8 mouse cellular contexts compared by ENCODE assay signal in genomic region chr9:15305503-15306397, GRCm38 (mm10). TPM values are rescaled to one million over a fixed set of nuclear protein-coding genes. Genes with fewer than 3 reads are reported as not detected.
A peak's percentile ranks its signal among the peaks of the same experiment; 100 is the strongest.
DNase-seq lines count a peak whose midpoint lies in the region; ATAC-seq lines count a peak whose summit lies in the region.

Gene Taf1d (plus strand): TSS chr9:15306214.

- WGBS in heart, embryonic 13.5 days = 11% methylated on average over 45 of the region's 45 CpGs
- WGBS in liver, embryonic 12.5 days (ENCODE audit: insufficient replicate concordance) = 10% methylated on average over 45 of the region's 45 CpGs
- 11% methylated on average over 45 of the region's 45 CpGs for WGBS in stomach, embryonic 15.5 days

- no peaks in the 10 kb centered on the region for H3K9me3 ChIP-seq in heart, embryonic 13.5 days
- H3K9me3 ChIP-seq in liver, embryonic 12.5 days (replicated peaks) = no peaks in the 10 kb centered on the region
- no peaks in the 10 kb centered on the region for H3K9me3 ChIP-seq in stomach, embryonic 15.5 days

- peak within 1 kb of the TSS; percentile 82 for H3K4me2 ChIP-seq in heart, embryonic 13.5 days
- H3K4me2 ChIP-seq in liver, embryonic 12.5 days = peak within 1 kb of the TSS; percentile 88
- peak within 1 kb of the TSS; percentile 54 for H3K4me2 ChIP-seq in stomach, embryonic 15.5 days

- peaks cover 36% of the 10 kb centered on the region for H3K36me3 ChIP-seq in heart, embryonic 13.5 days
- peaks cover 39% of the 10 kb centered on the region for H3K36me3 ChIP-seq in liver, embryonic 12.5 days
- H3K36me3 ChIP-seq in stomach, embryonic 15.5 days = peaks cover 12% of the 10 kb centered on the region

- no peaks in the 10 kb centered on the region for H3K27me3 ChIP-seq in heart, embryonic 13.5 days (replicated peaks)
- H3K27me3 ChIP-seq in liver, embryonic 12.5 days (replicated peaks) = no peaks in the 10 kb centered on the region
- no peaks in the 10 kb centered on the region for H3K27me3 ChIP-seq in stomach, embryonic 15.5 days (replicated peaks)

- H3K9ac ChIP-seq in heart, embryonic 13.5 days = peak within 1 kb of the TSS; percentile 90
- peak within 1 kb of the TSS; percentile 95 for H3K9ac ChIP-seq in liver, embryonic 12.5 days
- peak within 1 kb of the TSS; percentile 90 for H3K9ac ChIP-seq in stomach, embryonic 15.5 days

- DNase-seq in CD4-positive, CD25-positive, alpha-beta regulatory T cell, adult 2 months (ENCODE audit: low read depth, low spot score) = peak; percentile 97
- DNase-seq in fat pad, adult 2 months (ENCODE audit: extremely low read depth, low read depth, low spot score) = peak; percentile 43
- peak; percentile 98 for DNase-seq in kidney, postnatal 10 days
- DNase-seq in natural killer cell, adult 2 months (ENCODE audit: low spot score in 2 of 2) = peak; percentile 98

- peak within 1 kb of the TSS; percentile 94 for H3K27ac ChIP-seq in brown adipose tissue, adult 24 weeks (replicated peaks; ENCODE audit: low read depth, low read length)
- peak within 1 kb of the TSS; percentile 89 for H3K27ac ChIP-seq in heart, embryonic 13.5 days (replicated peaks)
- H3K27ac ChIP-seq in liver, embryonic 12.5 days = peak within 1 kb of the TSS; percentile 93
- peak within 1 kb of the TSS; percentile 91 for H3K27ac ChIP-seq in stomach, embryonic 15.5 days

- ATAC-seq in heart, embryonic 13.5 days (ENCODE audit: extremely low read depth, insufficient number of reproducible peaks, low FRiP score, low TSS enrichment) = peak; percentile 91
- peak; percentile 95 for ATAC-seq in liver, embryonic 12.5 days
- peak; percentile 96 for ATAC-seq in stomach, embryonic 15.5 days (ENCODE audit: insufficient read depth, low FRiP score, low read depth)

- no peaks in the 10 kb centered on the region for H3K4me1 ChIP-seq in brown adipose tissue, adult 24 weeks (ENCODE audit: control insufficient read depth, insufficient read depth, insufficient read length, low read length)
- peaks cover 38% of the 10 kb centered on the region for H3K4me1 ChIP-seq in heart, embryonic 13.5 days
- H3K4me1 ChIP-seq in liver, embryonic 12.5 days = peaks cover 58% of the 10 kb centered on the region
- peaks cover 16% of the 10 kb centered on the region for H3K4me1 ChIP-seq in stomach, embryonic 15.5 days

- peak within 1 kb of the TSS; percentile 96 for H3K4me3 ChIP-seq in brown adipose tissue, adult 24 weeks (ENCODE audit: insufficient read depth, low read depth, low read length)
- peak within 1 kb of the TSS; percentile 68 for H3K4me3 ChIP-seq in heart, embryonic 13.5 days
- H3K4me3 ChIP-seq in liver, embryonic 12.5 days = peak within 1 kb of the TSS; percentile 84
- H3K4me3 ChIP-seq in stomach, embryonic 15.5 days (replicated peaks) = peak within 1 kb of the TSS; percentile 84

RNA-seq across cellular contexts. Expression of gene Taf1d, which starts in this region (rescaled TPM):
- polyA plus RNA-seq in brown adipose tissue, adult 24 weeks (2012; ENCODE audit: insufficient read depth, insufficient read length, missing spikeins) = 41.7 and 53.1 TPM in 2 replicates
- 43.5 and 46.9 TPM in 2 replicates for polyA plus RNA-seq in heart, embryonic 13.5 days (2015; fragmentation: Nextera tagmentation; extraction: Ambion mirVana)
- polyA plus RNA-seq in liver, embryonic 12.5 days (2016; fragmentation: Nextera tagmentation; extraction: Ambion mirVana) = 63.5 and 64.6 TPM in 2 replicates
- 76.6 and 81.1 TPM in 2 replicates for polyA plus RNA-seq in stomach, embryonic 15.5 days (2015; fragmentation: Nextera tagmentation; extraction: Ambion mirVana)

Comparison
In these comparisons a context has a peak if more than half of its experiments do, and no peak if none do; other contexts are left out.
1. Peak in every context shown above with its lines: DNase-seq, ATAC-seq, H3K4me3 ChIP-seq and H3K27ac ChIP-seq.
2. DNase-seq: peak in every context shown above with its lines; median percentile 98 in kidney, postnatal 10 days; 98 in natural killer cell, adult 2 months; 97 in CD4-positive, CD25-positive, alpha-beta regulatory T cell, adult 2 months; 43 in fat pad, adult 2 months.